Mouse (Mus musculus): ENCODE results near the gene Cd83. TPM values are rescaled to one million over a fixed set of nuclear protein-coding genes. Genes with fewer than 3 reads are reported as not detected.

Cd83 gene
- total RNA-seq, 2 experiments from 2014 or later: 9.7 to 12.7 TPM

DNA sequence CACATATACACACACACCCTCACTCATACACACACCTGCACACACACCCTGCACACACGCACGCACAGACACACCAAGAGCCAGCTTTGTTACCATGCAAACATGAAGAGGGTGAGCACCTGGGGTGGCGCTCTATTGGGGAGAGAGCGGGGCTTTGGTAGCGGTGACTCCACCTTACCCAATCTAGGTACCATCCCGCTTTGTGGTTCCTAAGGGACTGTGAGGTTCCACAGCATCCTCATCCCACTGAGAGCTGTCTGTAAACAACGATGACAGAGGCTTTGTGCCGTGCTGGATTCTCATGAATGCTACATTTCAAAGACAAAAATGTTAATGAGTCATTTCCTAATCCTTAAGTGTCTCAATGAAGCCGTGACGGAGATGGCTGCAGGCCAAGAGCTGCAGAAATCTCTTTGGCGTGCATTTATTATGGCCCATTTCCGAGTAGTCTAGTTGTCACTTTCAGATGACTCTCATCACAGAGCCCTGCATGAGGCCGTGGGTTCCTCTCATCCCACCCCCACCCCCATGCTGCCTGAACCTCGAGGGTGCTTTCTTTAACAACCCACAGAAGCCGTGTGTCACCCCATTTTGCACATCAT, 10.5 kb upstream of the Cd83 start:
- peak; percentile 52 to 54 for DNase-seq (ENCODE audit: low spot score in 2 of 2)

- DNase-seq (ENCODE audit: low spot score in 2 of 2): no peak
These were observed 9.8 kb upstream of the Cd83 start for GRCm38 (mm10) chr13:43774605-43775426.

- DNase-seq (ENCODE audit: low spot score in 2 of 2): no peak
These were observed 9.2 kb upstream of the Cd83 start for GRCm38 (mm10) chr13:43775427-43775733.

DNA sequence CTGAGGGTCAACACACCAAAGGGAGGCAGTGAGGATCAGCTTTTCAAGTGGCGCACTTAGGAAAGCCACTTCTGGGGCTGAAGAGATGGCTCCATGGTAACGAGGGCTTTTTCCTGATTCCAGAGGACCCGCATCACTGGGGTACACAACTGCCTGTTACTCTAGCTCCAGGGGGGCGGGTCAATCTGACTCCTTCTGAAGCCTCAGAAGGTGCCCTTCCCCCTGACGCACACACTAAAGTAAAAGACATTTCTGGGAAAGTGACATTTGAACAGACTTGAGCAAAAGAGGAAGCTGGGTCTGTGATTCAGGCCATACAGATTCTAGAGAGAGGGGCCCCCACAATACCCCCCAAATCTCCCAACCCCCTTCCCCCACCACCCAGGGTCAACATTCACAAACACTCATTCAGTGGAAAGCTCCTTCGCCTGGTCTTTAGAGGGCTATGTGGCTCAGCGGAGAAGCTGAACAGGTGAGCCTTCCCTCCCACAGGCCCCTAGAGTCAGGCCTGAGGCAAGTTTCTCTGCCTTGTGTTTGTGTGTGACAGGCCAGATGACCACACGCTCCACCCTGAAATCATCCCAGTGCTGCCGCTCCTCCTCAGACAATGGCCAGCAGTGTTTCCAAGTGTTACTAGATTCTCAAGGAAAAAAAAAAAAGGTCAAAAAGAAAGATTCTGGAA, 7.1 kb upstream of the Cd83 start:
- DNase-seq (ENCODE audit: low spot score in 2 of 2): no peak

- DNase-seq (ENCODE audit: low spot score in 2 of 2): no peak
These were observed 6.4 kb upstream of the Cd83 start for GRCm38 (mm10) chr13:43778021-43778649.

DNA sequence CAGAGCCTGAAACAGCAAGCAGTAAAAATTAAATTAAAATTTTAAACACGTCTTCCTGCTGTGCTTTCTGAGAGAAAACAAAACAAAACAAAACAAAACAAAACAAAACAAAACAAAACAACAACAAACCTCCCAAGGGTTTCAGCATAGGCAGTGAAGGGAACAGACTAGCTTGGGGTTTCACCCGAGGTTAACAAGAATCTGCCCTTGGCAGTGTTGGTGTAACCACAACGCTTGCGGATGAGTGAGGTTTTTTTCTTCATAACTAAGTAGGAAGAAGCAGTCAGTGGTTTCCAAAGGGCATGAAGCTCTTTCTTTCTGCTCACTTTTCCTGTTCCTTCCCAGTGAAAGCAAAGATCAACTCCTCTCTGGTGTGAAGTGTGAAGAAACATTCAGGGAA, 5.6 kb upstream of the Cd83 start:
- DNase-seq (ENCODE audit: low spot score in 2 of 2): no peak

DNA sequence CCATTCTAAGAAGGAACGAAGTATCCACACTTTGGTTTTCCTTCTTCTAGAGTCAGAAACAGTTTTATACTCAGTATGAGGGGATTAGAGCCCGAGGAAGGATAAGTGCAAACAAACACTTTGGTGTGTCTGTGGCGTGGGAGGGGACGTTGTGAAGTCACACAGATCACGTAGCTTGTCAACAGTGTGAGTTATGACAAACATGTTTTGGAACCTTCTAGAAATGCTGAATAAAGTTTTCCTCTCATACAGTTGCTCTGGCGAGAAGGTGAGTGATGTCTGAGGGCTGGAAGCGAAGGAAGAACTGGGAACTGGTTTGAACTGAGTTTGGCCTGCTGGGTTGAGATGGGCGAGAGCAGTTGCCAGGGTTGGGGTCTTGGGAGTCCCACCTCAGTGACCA, 4.5 kb upstream of the Cd83 start:
- DNase-seq (ENCODE audit: low spot score in 2 of 2): no peak

DNA sequence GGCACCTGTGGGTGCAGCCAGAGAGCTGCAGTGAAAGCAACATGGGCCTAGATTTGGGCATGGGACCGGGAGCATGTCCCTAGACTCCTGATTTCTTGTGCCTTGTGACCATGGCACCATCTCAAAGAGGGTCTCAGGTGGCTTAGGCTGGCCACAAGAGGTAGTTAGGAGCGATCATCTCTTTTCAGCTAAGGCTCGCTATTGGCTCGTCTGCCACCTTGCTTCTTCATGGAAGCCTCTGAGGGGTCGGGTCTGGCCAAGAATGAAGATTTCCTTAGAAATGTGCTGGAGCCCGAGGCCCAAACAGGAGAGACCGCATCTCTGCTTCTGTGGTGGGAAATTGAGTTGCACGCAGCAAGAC, 1.1 kb downstream of the Cd83 start:
- DNase-seq (ENCODE audit: low spot score in 2 of 2): no peak

GRCm38 (mm10) chr13:43786171-43786795, 1.7 kb downstream of the Cd83 start:
- no peak for DNase-seq (ENCODE audit: low spot score in 2 of 2)

DNA sequence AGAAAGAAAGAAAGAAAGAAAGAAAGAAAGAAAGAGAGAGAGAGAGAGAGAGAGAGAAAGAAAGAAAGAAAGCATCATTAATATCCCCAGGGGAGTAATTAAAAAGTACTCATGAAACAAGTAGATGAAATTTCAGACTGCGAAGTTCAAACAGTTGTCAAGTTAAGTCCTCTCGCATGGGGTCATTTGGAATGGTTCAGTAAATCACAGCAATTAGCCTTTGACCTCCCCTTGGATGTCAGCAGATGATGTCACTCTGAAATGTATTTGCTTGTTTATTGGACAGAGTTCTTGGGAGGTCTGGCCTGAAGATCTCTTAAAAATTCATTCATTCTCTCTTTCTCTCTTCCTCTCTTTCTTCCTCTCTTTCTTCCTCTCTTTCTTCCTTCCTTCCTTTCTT, 2.7 kb downstream of the Cd83 start:
- DNase-seq (ENCODE audit: low spot score in 2 of 2): no peak

DNA sequence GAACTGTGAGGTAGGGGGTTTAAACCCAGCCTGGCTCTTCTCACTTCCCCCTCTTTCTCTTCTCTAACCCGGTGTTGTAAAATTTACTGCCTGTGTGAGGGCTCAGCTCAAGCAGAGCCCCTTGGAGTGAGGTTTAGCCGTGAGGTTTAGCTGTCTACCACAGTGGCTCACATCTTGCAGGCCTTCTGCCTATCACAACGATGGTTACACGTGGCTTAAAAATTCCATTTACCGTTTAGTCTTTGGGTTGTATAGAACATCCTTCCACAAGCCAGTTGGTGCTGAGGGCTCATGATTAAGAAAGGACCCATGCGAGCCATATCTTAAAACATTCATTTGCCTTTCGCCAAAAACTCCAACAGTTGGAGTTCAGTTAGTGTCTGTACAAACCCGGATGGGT, 3.5 kb downstream of the Cd83 start:
- no peak for DNase-seq (ENCODE audit: low spot score in 2 of 2)

GRCm38 (mm10) chr13:43788983-43789645, 4.5 kb downstream of the Cd83 start:
- no peak for DNase-seq (ENCODE audit: low spot score in 2 of 2)

DNA sequence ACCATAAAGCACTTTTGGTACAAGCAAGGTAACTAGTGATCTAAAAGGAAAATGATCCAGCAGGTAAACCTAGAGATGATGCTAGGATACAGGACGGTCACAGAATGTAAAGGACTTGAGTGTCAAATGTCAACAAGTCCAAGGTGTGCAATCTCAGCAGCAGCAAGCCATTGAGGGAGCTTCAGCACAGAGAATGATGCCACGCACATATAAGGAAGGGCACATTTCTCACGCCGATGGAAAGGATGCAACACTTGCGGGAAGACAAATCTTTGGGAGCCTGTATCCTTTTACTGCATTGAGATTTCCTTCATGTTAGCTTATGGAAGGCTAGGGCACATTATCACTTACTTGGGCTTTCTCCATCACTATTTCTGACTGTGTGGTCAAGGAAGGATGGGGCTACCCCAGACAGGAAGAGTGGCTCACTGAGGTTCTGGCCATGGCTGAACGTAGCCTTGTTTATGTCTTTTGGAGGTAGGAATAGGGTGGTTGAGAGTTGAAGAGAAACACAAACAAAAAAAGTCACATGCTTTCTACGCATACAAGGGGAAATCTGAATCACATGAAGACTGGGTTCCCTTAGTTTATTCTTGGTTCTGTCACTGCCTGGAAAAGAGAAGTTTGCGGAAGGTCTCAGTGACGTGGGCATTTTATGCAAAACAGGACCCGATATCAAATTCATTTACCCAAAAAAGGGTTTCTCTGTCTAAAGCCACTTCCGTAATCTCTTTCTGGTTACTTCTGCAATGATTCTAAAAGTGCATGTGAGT, 5.8 kb downstream of the Cd83 start:
- DNase-seq (ENCODE audit: low spot score in 2 of 2): no peak

GRCm38 (mm10) chr13:43795334-43795733, 10.8 kb downstream of the Cd83 start:
- peak; percentile 29 to 31 for DNase-seq (ENCODE audit: low spot score in 2 of 2)

DNA sequence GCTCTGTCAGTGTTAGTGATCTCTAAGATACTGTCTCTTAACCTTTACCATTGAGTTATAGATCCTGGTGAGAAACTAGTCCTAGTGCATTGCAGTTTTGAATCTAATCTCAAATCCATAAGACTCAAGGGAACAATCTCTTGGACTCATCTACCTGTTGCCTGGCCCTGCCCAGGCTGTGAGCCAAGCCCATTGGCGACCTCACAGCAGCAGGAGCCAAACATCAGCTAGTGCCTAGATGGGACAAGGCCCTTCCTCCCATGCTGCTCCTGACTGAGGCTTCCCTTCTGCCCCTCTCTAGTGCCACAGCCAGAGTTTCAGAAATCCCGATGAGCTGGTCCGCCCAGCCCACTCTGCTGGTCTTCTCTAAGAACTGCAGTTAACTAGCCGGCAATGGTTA, 14.1 kb downstream of the Cd83 start:
- DNase-seq (ENCODE audit: low spot score in 2 of 2): no peak

- DNase-seq (ENCODE audit: low spot score in 2 of 2): no peak
These were observed 15.6 kb downstream of the Cd83 start for GRCm38 (mm10) chr13:43800136-43800535.

DNA sequence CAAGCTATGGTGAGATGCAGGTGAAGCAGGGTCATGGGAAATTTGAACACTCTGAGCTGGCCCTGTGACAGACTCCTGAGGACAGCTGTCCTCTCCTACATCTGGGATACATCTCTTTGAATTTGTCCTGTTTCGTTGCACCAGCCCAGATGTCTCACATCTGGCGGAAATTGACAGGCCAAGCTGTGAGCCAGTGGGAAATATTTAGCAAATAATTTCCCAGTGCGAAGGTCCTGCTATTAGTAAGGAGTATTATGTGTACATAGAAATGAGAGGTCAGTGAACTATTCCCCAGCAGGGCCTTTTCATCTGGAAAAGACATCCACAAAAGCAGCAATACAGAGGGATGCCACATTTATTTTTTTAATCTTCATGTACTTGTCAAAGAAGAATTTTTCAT, 17.4 kb downstream of the Cd83 start:
- DNase-seq (ENCODE audit: low spot score in 2 of 2): no peak

GRCm38 (mm10) chr13:43802361-43803137, 18.0 kb downstream of the Cd83 start:
- no peak for DNase-seq (ENCODE audit: low spot score in 2 of 2)

DNA sequence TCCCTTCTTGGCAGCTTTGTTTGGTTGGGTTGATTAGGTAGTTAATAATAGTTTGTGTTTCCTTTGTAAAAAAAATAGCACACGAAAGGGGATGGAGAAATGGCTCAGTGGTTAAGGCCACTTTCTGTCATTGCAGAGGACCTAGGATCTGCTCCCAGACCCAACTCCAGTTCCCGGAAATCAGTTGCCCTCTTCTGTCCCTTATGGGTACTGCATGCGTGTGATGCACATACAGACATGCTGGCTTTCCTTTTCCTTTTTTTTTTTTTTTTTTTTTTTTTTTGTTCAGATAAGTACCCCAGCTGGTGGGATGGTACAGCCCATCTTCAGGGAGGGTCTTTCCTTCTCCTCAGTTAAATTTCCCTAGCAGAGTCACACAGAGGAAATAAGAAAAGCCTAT, 20.1 kb downstream of the Cd83 start:
- no peak for DNase-seq (ENCODE audit: low spot score in 2 of 2)
